Mouse (Mus musculus) cortical plate, adult 2 months (tissue): ENCODE measurements around the gene Ccdc30.

Experiments
- CTCF ChIP-seq: fragments of 200-500 bp; IDR thresholded peaks from 2 replicates; pipeline ENCODE4 v1.5.1; 2011; ENCODE audit warnings: mild to moderate bottlenecking, control low read depth, low read length; ENCODE audit not compliant: insufficient read depth; ENCODE audit errors: extremely low read depth
- POLR2A ChIP-seq: fragments of 200-500 bp; IDR thresholded peaks from 2 replicates; pipeline ENCODE4 v1.6.1; 2011; ENCODE audit warnings: mild to moderate bottlenecking, low read length, control low read depth; ENCODE audit not compliant: insufficient read depth; ENCODE audit errors: extremely low read depth

- TF ChIP-seq POLR2A, result no peak
- no peak for TF ChIP-seq CTCF
Observed at GRCm38 (mm10) chr4:119411877-119412650, 3.3 kb downstream of the Ccdc30 start.
